Comparison of ENCODE assay signal across 21 mouse cellular contexts in genomic region chr8:11206509-11206908, GRCm38 (mm10).
DNase-seq lines count a peak whose midpoint lies in the region; ATAC-seq lines count a peak whose summit lies in the region.
"Had no signal": no experiment of that assay in that cellular context is flagged by ENCODE, and none has a peak within 500 bp of the region (broad histone marks: within the 10 kb centered on the region; RNA-seq: fewer than 3 reads in every experiment).

No protein-coding gene starts in this region.

- peak; percentile 60 for ATAC-seq in granulocyte monocyte progenitor cell, adult 5-6 weeks (replicated peaks; ENCODE audit: poor library complexity, severe bottlenecking)
- peak; percentile 51; the same call in 1 of the 2 replicates for ATAC-seq in megakaryocyte progenitor cell, adult 5-6 weeks (replicated peaks; ENCODE audit: poor library complexity)
- ATAC-seq: CD4-positive, CD25-positive, alpha-beta regulatory T cell, adult 4 months; forebrain, embryonic 13.5 days; forebrain, embryonic 15.5 days; forebrain, postnatal 0 days had no signal

- peak; percentile 38 for DNase-seq in 3T3-L1 (ENCODE audit: low read depth, low spot score)
- DNase-seq in MN1 (ENCODE audit: low spot score), result peak; percentile 56
- no peak for DNase-seq in frontal cortex, postnatal 14 days (ENCODE audit: low spot score in 2 of 2)
- no peak for DNase-seq in adrenal gland, adult 8-10 months
- no peak for DNase-seq in lung, postnatal 4 days
- DNase-seq in cerebellum, postnatal 4 days (ENCODE audit: low spot score in 2 of 2), result no peak
- DNase-seq: adrenal gland, postnatal 10 days; adrenal gland, postnatal 25 days; B cell, adult 2 months; cerebellum, adult 11 months; cerebellum, adult 18-20 months; cerebellum, adult 8-10 months; cerebellum, adult 9-11 months; cerebellum, postnatal 14 days; cerebellum, postnatal 36 days; forebrain, postnatal 0 days had no signal

Comparison
In these comparisons a context has a peak if more than half of its experiments do, and no peak if none do; other contexts are left out.
1. DNase-seq: peak in 3T3-L1 (single experiment) and MN1 (single experiment); none in frontal cortex, postnatal 14 days (0 of 2), adrenal gland, adult 8-10 months (single experiment), lung, postnatal 4 days (0 of 2) and cerebellum, postnatal 4 days (0 of 2).